Mouse (Mus musculus) neural tube, embryonic 14.5 days (tissue): ENCODE results near the gene Trp53. TPM values are rescaled to one million over a fixed set of nuclear protein-coding genes. Genes with fewer than 3 reads are reported as not detected.

Source experiments
- ATAC-seq: fragments of 200-750 bp; cut with Nextera tagmentation; 2 replicates; pipeline ENCODE4 v1.8.0; 2017; ENCODE audit warnings: low read depth, mild to moderate bottlenecking, moderate TSS enrichment, moderate library complexity
- H3K27ac ChIP-seq: fragments of 300-500 bp; sonication (generic); 2 replicates; pipeline ENCODE4 v1.5.1; 2014; ENCODE audit warnings: low read depth, mild to moderate bottlenecking, control low read depth, low read length, moderate library complexity, mixed read lengths
- H3K27me3 ChIP-seq: fragments of 300-500 bp; sonication (generic); 2 replicates; pipeline ENCODE4 v1.6.1; 2014; ENCODE audit warnings: low read length; ENCODE audit not compliant: control insufficient read depth, insufficient read depth
- H3K36me3 ChIP-seq: fragments of 300-500 bp; sonication (generic); 2 replicates; pipeline ENCODE4 v1.6.1; 2014; ENCODE audit warnings: low read length, mixed read lengths; ENCODE audit not compliant: control insufficient read depth, insufficient read depth
- H3K4me1 ChIP-seq: fragments of 300-500 bp; sonication (generic); 2 replicates; pipeline ENCODE4 v1.6.1; 2014; ENCODE audit warnings: low read length; ENCODE audit not compliant: control insufficient read depth, insufficient read depth
- H3K4me2 ChIP-seq: fragments of 300-500 bp; sonication (generic); 2 replicates; pipeline ENCODE4 v1.6.1; 2014; ENCODE audit warnings: mild to moderate bottlenecking, low read depth, low read length, control low read depth
- H3K4me3 ChIP-seq: fragments of 300-500 bp; sonication (generic); 2 replicates; pipeline ENCODE4 v1.5.1; 2014; ENCODE audit warnings: low read depth, low read length, control low read depth, mixed read lengths
- H3K9ac ChIP-seq: fragments of 300-500 bp; sonication (generic); replicated peaks from 2 replicates; pipeline ENCODE4 v1.6.1; 2014; ENCODE audit warnings: low read depth, mild to moderate bottlenecking, control low read depth, low read length, mixed read lengths
- H3K9me3 ChIP-seq: fragments of 300-500 bp; sonication (generic); 2 replicates; pipeline ENCODE4 v1.6.1; 2016; ENCODE audit warnings: low read length; ENCODE audit not compliant: control insufficient read depth
- WGBS: fragments of 180-500 bp; shearing (Covaris S2); extraction: QIAGEN DNeasy Blood & Tissue Kit; methylation state at CpG from one replicate; pipeline ENCODE4 v1.1.7; 2014; 5-methylcytosine and 5-hydroxymethylcytosine counted together
- polyA plus RNA-seq: library from polyadenylated mRNA; unstranded; fragments of >200 nt; fragmentation: Nextera tagmentation; extraction: Ambion mirVana; gene quantifications from 2 replicates; pipeline ENCODE4 v1.2.1, GENCODE M21; 2014

The Trp53 gene
- polyA plus RNA-seq, 1 experiment from 2014 or later = 54.6 TPM

- Histone ChIP-seq H3K9me3 (no peaks in the 10 kb centered on the region), H3K4me1 (peaks cover 32% of the 10 kb centered on the region), H3K4me2 (peak overlapping the region; percentile 88), H3K27ac (no peak overlapping the region), H3K4me3 (peak overlapping the region; percentile 73), H3K9ac (peak overlapping the region; percentile 74), H3K36me3 (0 out of 2 replicates have a peak, but pooled peaks cover 6% of the 10 kb centered on the region), H3K27me3 (no peaks in the 10 kb centered on the region)
- no peak for ATAC-seq
- WGBS = 16% methylated on average over 15 of the region's 15 CpGs
Measured at GRCm38 (mm10) chr11:69578301-69578700, 1.9 kb upstream of the Trp53 start.

DNA sequence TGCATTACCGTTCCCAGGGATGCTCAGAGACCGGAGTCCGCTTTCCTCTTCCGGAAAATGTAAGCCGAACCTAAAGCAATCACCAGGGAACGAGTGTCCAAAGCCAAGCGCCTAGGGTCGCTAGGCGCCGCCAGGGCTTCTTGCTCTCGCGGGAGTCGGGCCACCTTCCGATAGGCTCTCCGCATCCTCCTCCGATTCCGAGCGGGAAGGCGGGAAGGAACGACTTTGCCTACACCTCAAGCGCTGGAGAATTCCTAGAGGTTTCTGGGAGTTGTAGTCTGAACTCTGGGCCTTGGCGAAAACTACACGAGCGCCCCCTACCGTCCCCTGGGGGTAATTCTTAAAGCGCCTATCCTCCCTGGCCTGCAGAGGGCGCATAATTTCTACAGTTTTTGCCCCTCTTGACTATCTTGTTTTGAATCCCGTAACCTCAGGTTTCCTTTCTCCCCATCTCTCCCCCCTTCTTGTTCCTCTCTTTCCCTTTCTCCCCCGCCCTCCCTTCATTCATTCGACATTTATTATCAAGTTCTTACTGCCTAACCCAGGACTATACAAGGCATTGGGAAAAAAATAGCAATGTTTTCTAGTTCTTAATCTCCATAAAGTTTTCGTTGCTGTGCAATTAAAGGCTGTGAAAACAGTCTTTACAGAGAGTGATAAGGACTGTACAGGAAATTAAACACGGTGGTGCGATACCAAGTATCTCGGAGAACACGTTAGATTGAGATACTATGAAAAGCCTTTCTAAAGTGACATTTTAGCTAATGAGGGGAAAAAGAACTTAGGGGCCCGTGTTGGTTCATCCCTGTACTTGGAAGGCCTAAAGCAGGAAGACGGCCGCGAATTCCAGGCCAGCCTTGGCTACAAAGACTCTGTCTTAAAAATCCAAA lies 786 bp upstream of the Trp53 start:
- H3K27me3 ChIP-seq = no peaks in the 10 kb centered on the region
- no peaks in the 10 kb centered on the region for H3K9me3 ChIP-seq
- peak overlapping the region; percentile 91 for H3K27ac ChIP-seq
- H3K4me2 ChIP-seq = peak overlapping the region; percentile 88
- peak overlapping the region; percentile 74 for H3K9ac ChIP-seq
- H3K36me3 ChIP-seq = 0 out of 2 replicates have a peak, but pooled peaks cover 5% of the 10 kb centered on the region
- peaks cover 32% of the 10 kb centered on the region for H3K4me1 ChIP-seq
- ATAC-seq = peak; percentile 93
- peak overlapping the region; percentile 73 for H3K4me3 ChIP-seq
- 2% methylated on average over 39 of the region's 39 CpGs for WGBS

DNA sequence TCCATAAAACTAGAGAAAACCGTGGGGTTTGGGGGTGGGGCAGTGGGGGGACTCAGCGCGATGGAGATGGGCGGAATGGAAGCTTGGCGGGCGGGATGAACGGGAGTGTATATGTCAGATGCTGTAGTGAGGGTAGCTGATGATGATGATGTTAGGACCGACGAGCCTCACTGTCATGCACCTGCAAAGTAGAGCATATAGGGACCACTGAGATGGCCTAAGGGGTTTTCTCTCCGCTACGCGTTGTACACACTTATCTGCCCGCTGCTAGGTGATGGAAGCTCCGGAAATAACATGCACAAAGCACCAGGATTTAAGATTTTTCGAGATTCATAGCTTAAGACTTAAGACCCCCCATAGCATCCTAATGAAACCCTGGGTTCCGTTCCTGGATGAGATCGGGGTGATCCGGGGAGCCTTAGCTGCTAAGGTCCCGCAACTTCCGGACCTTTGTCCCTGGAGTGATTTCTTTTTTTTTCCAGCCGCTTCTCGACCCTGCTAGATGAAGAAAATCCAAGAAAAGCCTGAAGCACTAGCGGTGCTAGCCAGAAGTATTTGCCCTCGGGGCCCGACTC lies 500 bp downstream of the Trp53 start:
- Histone ChIP-seq H3K9me3 (no peaks in the 10 kb centered on the region), H3K4me2 (peak overlapping the region; percentile 54), H3K9ac (peak overlapping the region; percentile 69), H3K27ac (peak overlapping the region; percentile 91), H3K4me1 (peaks cover 32% of the 10 kb centered on the region), H3K36me3 (no peaks in the 10 kb centered on the region), H3K27me3 (no peaks in the 10 kb centered on the region), H3K4me3 (peak overlapping the region; percentile 73)
- peak; percentile 6; the same call in 1 of the 2 replicates for ATAC-seq
- under 1% methylated on average over 25 of the region's 25 CpGs for WGBS

- Histone ChIP-seq H3K4me1 (peaks cover 28% of the 10 kb centered on the region), H3K9me3 (no peaks in the 10 kb centered on the region), H3K36me3 (no peaks in the 10 kb centered on the region), H3K9ac (peak overlapping the region; percentile 69), H3K27me3 (no peaks in the 10 kb centered on the region), H3K4me2 (peak overlapping the region; percentile 54), H3K4me3 (peak overlapping the region; percentile 73), H3K27ac (peak overlapping the region; percentile 91)
- peak; percentile 75 for ATAC-seq
- under 1% methylated on average over 36 of the region's 36 CpGs for WGBS
Measured at GRCm38 (mm10) chr11:69581147-69581688, 1.1 kb downstream of the Trp53 start.

DNA sequence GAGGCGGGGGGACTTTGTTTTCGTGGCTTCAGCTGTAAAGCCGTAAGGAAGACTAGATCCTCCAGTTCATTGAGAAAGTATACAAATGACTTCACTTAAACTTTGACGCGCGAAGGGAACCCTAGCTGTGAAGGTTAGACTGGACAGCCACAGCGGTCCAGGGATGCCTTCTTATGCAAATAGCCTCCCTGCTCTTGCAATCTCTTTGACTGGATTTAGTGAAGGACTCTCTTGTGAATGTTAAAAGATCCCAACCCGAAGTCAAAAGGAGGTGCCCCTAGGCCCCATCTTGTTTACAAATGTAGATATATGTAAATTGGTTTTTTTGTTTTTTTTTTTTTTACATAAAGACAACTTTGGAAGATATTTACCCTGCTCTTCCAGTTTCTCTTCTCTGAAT lies 1.7 kb downstream of the Trp53 start:
- Histone ChIP-seq H3K4me2 (peak overlapping the region; percentile 54), H3K36me3 (no peaks in the 10 kb centered on the region), H3K27me3 (no peaks in the 10 kb centered on the region), H3K27ac (peak overlapping the region; percentile 91), H3K9ac (peak overlapping the region; percentile 69), H3K4me1 (peaks cover 28% of the 10 kb centered on the region), H3K4me3 (peak overlapping the region; percentile 73), H3K9me3 (no peaks in the 10 kb centered on the region)
- under 1% methylated on average over 8 of the region's 8 CpGs for WGBS
- no peak for ATAC-seq

- Histone ChIP-seq H3K4me1 (peaks cover 23% of the 10 kb centered on the region), H3K27me3 (no peaks in the 10 kb centered on the region), H3K9ac (no peak overlapping the region), H3K36me3 (no peaks in the 10 kb centered on the region), H3K4me3 (peak overlapping the region; percentile 73), H3K27ac (no peak overlapping the region), H3K9me3 (no peaks in the 10 kb centered on the region), H3K4me2 (peak overlapping the region; percentile 54)
- no peak for ATAC-seq
- WGBS = 56% methylated on average over 9 of the region's 9 CpGs
Measured at GRCm38 (mm10) chr11:69582230-69582805, 2.2 kb downstream of the Trp53 start.

- H3K4me1 ChIP-seq = peaks cover 9% of the 10 kb centered on the region; the same call in 1 of the 2 replicates
- H3K27ac ChIP-seq = no peak overlapping the region
- peaks cover 12% of the 10 kb centered on the region for H3K36me3 ChIP-seq
- 92% methylated on average over 7 of the region's 7 CpGs for WGBS
- H3K4me3 ChIP-seq = no peak overlapping the region
- no peak for ATAC-seq
- H3K9me3 ChIP-seq = no peaks in the 10 kb centered on the region
- no peaks in the 10 kb centered on the region for H3K27me3 ChIP-seq
- no peak overlapping the region for H3K9ac ChIP-seq
- no peak overlapping the region for H3K4me2 ChIP-seq
Measured at GRCm38 (mm10) chr11:69584008-69584407, 3.8 kb downstream of the Trp53 start.

DNA sequence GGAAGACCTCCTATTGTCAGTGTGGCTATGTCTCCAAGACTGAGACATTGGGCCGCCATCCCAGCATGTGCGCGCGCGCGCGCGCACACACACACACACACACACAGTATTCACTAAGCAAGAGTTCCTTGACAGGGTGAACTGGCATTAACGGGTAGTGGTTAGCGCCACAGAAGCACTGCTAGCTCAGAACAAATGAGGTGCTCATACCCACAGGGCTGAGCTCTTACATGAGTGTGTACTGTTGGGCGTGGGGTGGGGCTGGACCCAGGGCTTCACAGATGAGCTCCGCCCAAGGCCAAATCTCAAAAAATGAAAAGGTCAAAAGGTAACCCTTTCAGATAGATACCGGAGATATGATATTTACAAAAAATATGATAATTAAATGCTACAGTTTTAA lies 4.8 kb downstream of the Trp53 start:
- Histone ChIP-seq H3K27me3 (no peaks in the 10 kb centered on the region), H3K4me3 (no peak overlapping the region), H3K4me1 (peaks cover 9% of the 10 kb centered on the region; the same call in 1 of the 2 replicates), H3K27ac (no peak overlapping the region), H3K9ac (no peak overlapping the region), H3K36me3 (peaks cover 21% of the 10 kb centered on the region), H3K9me3 (no peaks in the 10 kb centered on the region), H3K4me2 (no peak overlapping the region)
- WGBS = 96% methylated on average over 13 of the region's 13 CpGs
- no peak for ATAC-seq
